Mouse (Mus musculus) testis, adult 2 months (tissue): ENCODE results near the gene Adgrf5. TPM values are rescaled to one million over a fixed set of nuclear protein-coding genes. Genes with fewer than 3 reads are reported as not detected.

Experiments
- H3K27ac ChIP-seq: fragments of 200-500 bp; 2 replicates; pipeline ENCODE4 v1.5.1; 2012; ENCODE audit warnings: low read depth, low read length; ENCODE audit not compliant: control insufficient read depth, insufficient read depth
- H3K27me3 ChIP-seq: fragments of 200-500 bp; 2 replicates; pipeline ENCODE4 v1.6.1; 2012; ENCODE audit warnings: mild to moderate bottlenecking, low read length, moderate library complexity; ENCODE audit not compliant: control insufficient read depth, insufficient read depth
- H3K36me3 ChIP-seq: fragments of 200-500 bp; 2 replicates; pipeline ENCODE4 v1.6.1; 2012; ENCODE audit warnings: mild to moderate bottlenecking, low read length; ENCODE audit not compliant: control insufficient read depth, insufficient read depth
- H3K4me1 ChIP-seq: fragments of 200-500 bp; 2 replicates; pipeline ENCODE4 v1.6.1; 2012; ENCODE audit warnings: low read length; ENCODE audit not compliant: control insufficient read depth, insufficient read depth
- H3K4me3 ChIP-seq: fragments of 200-500 bp; 2 replicates; pipeline ENCODE4 v1.5.1; 2012; ENCODE audit warnings: low read depth, mild to moderate bottlenecking, low read length, moderate library complexity, mixed read lengths; ENCODE audit not compliant: control insufficient read depth
- CTCF ChIP-seq: fragments of 200-500 bp; IDR thresholded peaks from 2 replicates; pipeline ENCODE4 v1.5.1; 2012; ENCODE audit warnings: low read depth, mild to moderate bottlenecking, inconsistent platforms, low read length, moderate library complexity; ENCODE audit not compliant: control insufficient read depth, insufficient read depth, insufficient replicate concordance
- POLR2A ChIP-seq: fragments of 200-500 bp; IDR thresholded peaks from 2 replicates; pipeline ENCODE4 v1.6.1; 2012; ENCODE audit warnings: low read depth, mild to moderate bottlenecking, inconsistent platforms, low read length, moderate library complexity; ENCODE audit not compliant: control insufficient read depth
- polyA plus RNA-seq: library from polyadenylated mRNA; depleted of rRNA; stranded (reverse); fragments of >200 nt; gene quantifications from 2 replicates; pipeline ENCODE4 v1.2.3, GENCODE M21; 2012

Gene Adgrf5
- polyA plus RNA-seq, 1 experiment: 0.74 TPM

DNA sequence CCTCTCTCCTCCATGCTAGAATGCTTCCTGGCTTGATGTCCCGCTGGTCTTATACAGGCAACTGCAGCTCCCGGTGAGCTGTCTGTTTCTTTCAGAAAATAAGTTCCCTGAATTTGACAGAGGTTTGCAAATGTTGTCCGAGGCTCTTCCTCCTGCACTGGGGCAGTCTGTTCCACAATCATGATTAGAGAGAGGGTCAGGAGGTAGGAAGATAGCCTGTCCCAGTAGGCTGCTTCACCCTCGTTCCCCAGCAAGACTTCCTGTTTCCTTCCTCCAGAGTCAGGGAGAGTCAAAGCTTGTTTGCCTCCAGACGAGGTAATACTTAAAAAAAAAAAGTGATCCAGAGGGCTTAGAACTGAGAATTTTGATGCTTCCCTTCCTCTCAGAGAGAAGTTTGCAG lies 16.3 kb downstream of the Adgrf5 start:
- Histone ChIP-seq H3K4me1 (no peaks in the 10 kb centered on the region), H3K36me3 (no peaks in the 10 kb centered on the region), H3K27me3 (no peaks in the 10 kb centered on the region), H3K4me3 (no peak overlapping the region), H3K27ac (no peak overlapping the region)
- TF ChIP-seq POLR2A (no peak), CTCF (no peak)

DNA sequence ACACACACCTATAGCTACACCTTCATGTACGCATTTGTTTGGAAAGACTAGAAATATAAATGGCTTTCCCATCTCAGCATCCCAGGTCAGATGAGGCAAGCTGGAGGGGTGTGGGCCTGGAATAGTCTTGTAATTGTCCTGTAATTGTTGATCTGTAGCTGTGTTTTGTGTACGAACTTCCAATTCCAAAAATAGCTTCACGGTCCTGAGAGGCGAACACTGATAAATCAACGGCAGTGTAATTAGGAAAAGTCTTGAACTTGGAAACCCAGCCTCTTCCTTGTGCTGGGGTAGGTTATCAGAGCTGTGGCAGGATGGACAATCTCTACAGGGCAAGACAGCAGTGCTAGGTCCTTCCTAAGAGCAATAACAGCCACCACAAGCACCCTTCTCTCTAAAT lies 18.5 kb downstream of the Adgrf5 start:
- no peak overlapping the region for H3K27ac ChIP-seq
- no peaks in the 10 kb centered on the region for H3K4me1 ChIP-seq
- H3K36me3 ChIP-seq: no peaks in the 10 kb centered on the region
- no peaks in the 10 kb centered on the region for H3K27me3 ChIP-seq
- no peak for TF ChIP-seq POLR2A
- no peak for TF ChIP-seq CTCF
- H3K4me3 ChIP-seq: no peak overlapping the region

- no peak overlapping the region for H3K4me3 ChIP-seq
These were observed 26.1 kb downstream of the Adgrf5 start for GRCm38 (mm10) chr17:43386331-43386730.

DNA sequence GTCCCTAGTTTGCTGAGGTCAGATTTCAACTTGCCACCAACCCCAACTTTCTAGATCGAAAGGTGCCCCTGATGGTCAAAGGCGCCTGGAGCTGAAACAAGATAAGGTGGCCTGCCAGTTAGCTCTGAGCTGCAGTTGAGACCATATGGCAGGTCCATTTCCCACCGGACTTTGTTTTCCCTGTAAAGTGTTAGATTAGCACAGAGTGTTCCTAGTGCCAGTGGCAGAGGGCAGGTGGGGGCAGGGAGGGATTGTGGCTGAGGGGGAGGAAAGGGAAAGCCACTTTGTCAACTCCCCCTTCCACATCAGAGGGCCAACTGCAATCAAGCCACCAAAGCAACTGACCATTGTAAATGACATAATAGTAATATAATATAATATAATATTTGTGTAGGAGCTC lies 26.9 kb downstream of the Adgrf5 start:
- Histone ChIP-seq H3K27ac (no peak overlapping the region), H3K36me3 (no peaks in the 10 kb centered on the region), H3K27me3 (no peaks in the 10 kb centered on the region), H3K4me1 (no peaks in the 10 kb centered on the region; the same call in none of the 2 replicates), H3K4me3 (no peak overlapping the region)
- no peak for TF ChIP-seq POLR2A
- no peak for TF ChIP-seq CTCF

More at GRCm38 (mm10) chr17:43386331-43386730, 26.1 kb downstream of the Adgrf5 start:
- Histone ChIP-seq H3K27me3 (no peaks in the 10 kb centered on the region), H3K27ac (no peak overlapping the region), H3K4me1 (no peaks in the 10 kb centered on the region; the same call in none of the 2 replicates), H3K36me3 (no peaks in the 10 kb centered on the region)
- TF ChIP-seq POLR2A: no peak
- TF ChIP-seq CTCF: no peak

DNA sequence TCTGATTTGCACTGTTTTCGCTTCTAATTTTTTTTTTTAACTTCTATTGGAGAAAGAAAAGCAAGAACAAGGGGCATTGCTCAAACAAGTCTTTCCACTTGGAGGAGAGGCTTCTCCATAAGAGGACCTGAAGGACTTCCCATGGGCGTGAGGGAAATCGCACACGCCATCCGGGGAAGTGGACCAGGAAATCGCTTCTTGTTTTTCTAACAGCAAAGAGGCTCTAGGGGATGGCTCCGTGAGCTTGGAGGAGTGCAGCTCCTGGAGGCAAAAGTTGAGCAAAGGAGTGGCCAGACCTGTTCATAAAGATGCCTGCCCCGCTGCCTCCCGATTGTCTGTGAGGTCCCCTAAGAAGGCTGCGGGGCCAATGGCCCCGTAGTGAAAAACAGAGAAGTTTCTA lies 29.0 kb downstream of the Adgrf5 start:
- Histone ChIP-seq H3K4me3 (no peak overlapping the region), H3K36me3 (no peaks in the 10 kb centered on the region), H3K27me3 (no peaks in the 10 kb centered on the region), H3K27ac (no peak overlapping the region), H3K4me1 (no peaks in the 10 kb centered on the region; the same call in none of the 2 replicates)
- TF ChIP-seq CTCF (no peak), POLR2A (no peak)

- no peaks in the 10 kb centered on the region for H3K36me3 ChIP-seq
- H3K27me3 ChIP-seq: no peaks in the 10 kb centered on the region
- TF ChIP-seq CTCF (no peak), POLR2A (no peak)
- no peak overlapping the region for H3K4me3 ChIP-seq
- no peaks in the 10 kb centered on the region; the same call in none of the 2 replicates for H3K4me1 ChIP-seq
- no peak overlapping the region for H3K27ac ChIP-seq
These were observed 31.9 kb downstream of the Adgrf5 start for GRCm38 (mm10) chr17:43392191-43392590.

DNA sequence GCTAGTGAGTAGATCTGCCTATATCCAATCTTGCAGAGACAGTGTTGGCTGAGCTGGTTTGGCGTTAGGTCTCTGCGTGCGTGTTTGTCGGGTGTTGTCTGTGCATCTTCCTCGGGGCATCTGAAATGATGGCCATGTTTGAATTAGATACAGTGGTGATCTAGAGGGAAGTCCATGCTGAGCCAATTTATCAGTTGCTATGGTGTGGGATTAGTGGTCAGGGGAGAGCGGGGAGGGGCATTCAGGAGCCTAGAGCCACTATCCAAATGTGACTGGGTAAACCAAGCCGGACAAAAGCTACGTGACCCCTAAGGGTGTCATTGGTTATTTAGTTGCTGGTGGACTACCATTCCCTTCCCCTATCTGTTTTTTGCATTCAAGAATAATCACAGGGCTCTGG lies 33.4 kb downstream of the Adgrf5 start:
- Histone ChIP-seq H3K36me3 (no peaks in the 10 kb centered on the region), H3K27me3 (no peaks in the 10 kb centered on the region), H3K27ac (no peak overlapping the region), H3K4me3 (no peak overlapping the region), H3K4me1 (no peaks in the 10 kb centered on the region; the same call in none of the 2 replicates)
- TF ChIP-seq CTCF (no peak), POLR2A (no peak)
